In genomic region chr11:4214572-4214971, GRCm38 (mm10) we compare ENCODE assay signal across 19 mouse cellular contexts. TPM values are rescaled to one million over a fixed set of nuclear protein-coding genes. Genes with fewer than 3 reads are reported as not detected.
"Had no signal": no experiment of that assay in that cellular context is flagged by ENCODE, and none has a peak within 500 bp of the region (broad histone marks: within the 10 kb centered on the region; RNA-seq: fewer than 3 reads in every experiment).

No protein-coding gene starts in this region.

- DNase-seq: retina, postnatal 1 day; right cerebral cortex, adult 18-20 months; right cerebral cortex, postnatal 14 days; right cerebral cortex, postnatal 25 days; right cerebral cortex, postnatal 4 days; spleen, adult 18-20 months; thymus, adult 18-20 months; thymus, adult 2 months; thymus, postnatal 14 days; thymus, postnatal 25 days; thymus, postnatal 36 days; thymus, postnatal 4 days had no signal

- H3K9ac ChIP-seq: neural tube, embryonic 13.5 days; neural tube, embryonic 15.5 days; stomach, embryonic 15.5 days had no signal

- H3K27me3 ChIP-seq: stomach, embryonic 15.5 days had no signal

- H3K9me3 ChIP-seq: neural tube, embryonic 13.5 days; neural tube, embryonic 15.5 days; stomach, embryonic 15.5 days had no signal

- H3K27ac ChIP-seq: neural tube, embryonic 13.5 days; neural tube, embryonic 15.5 days; stomach, embryonic 15.5 days; stomach, postnatal 0 days had no signal

- H3K4me3 ChIP-seq: neural tube, embryonic 13.5 days; neural tube, embryonic 15.5 days; stomach, embryonic 15.5 days had no signal

RNA-seq across cellular contexts. Expression of gene Osm, which starts 21.6 kb away (rescaled TPM):
- polyA plus RNA-seq: neural tube, embryonic 13.5 days; neural tube, embryonic 15.5 days; stomach, embryonic 14.5 days; testis, adult 2 months had no signal

RNA-seq across cellular contexts. Expression of gene Lif, which starts 42.8 kb away (rescaled TPM):
- polyA plus RNA-seq: neural tube, embryonic 13.5 days; neural tube, embryonic 14.5 days had no signal
